Mouse (Mus musculus) forebrain, embryonic 10.5 days (tissue): ENCODE results near the gene Slc27a1. TPM values are rescaled to one million over a fixed set of nuclear protein-coding genes. Genes with fewer than 3 reads are reported as not detected.

Source experiments
- microRNA-seq: library from miRNA; unstranded; fragments of <30 nt; microRNA quantifications from one replicate; pipeline ENCODE4, GENCODE M21; 2017
- polyA plus RNA-seq: library from polyadenylated mRNA; unstranded; fragments of >200 nt; fragmentation: Nextera tagmentation; extraction: Ambion mirVana; gene quantifications from 2 replicates; pipeline ENCODE4 v1.2.1, GENCODE M21; 2016

Slc27a1 gene
- polyA plus RNA-seq, 1 experiment from 2014 or later, result 21.9 TPM

Small RNA genes lying within 50 kb of the gene (microRNA-seq; reads per million reads assigned to microRNA genes)
- gene Mir6769b, result not detected

Other genes with a start within 250 kb of the Slc27a1 start
- 81.4 and 82.7 TPM in 2 replicates for gene Use1, start 202.0 kb upstream of the Slc27a1 start, polyA plus RNA-seq
- gene Ocel1, start 197.6 kb upstream of the Slc27a1 start, polyA plus RNA-seq, result 3.5 and 4.0 TPM in 2 replicates
- 47.8 and 49.0 TPM in 2 replicates for gene Nr2f6, start 186.9 kb upstream of the Slc27a1 start, polyA plus RNA-seq
- gene Ushbp1, start 173.1 kb upstream of the Slc27a1 start, polyA plus RNA-seq, result 5.8 and 5.9 TPM in 2 replicates
- 106 and 108 TPM in 2 replicates for gene Babam1, start 172.0 kb upstream of the Slc27a1 start, polyA plus RNA-seq
- 47.3 and 51.2 TPM in 2 replicates for gene Ankle1, start 162.9 kb upstream of the Slc27a1 start, polyA plus RNA-seq
- 67.6 and 68.2 TPM in 2 replicates for gene Abhd8, start 105.2 kb upstream of the Slc27a1 start, polyA plus RNA-seq
- gene Mrpl34, start 103.9 kb upstream of the Slc27a1 start, polyA plus RNA-seq, result 218 and 226 TPM in 2 replicates
- 116 and 122 TPM in 2 replicates for gene Dda1, start 99.7 kb upstream of the Slc27a1 start, polyA plus RNA-seq
- gene Ano8, start 82.9 kb upstream of the Slc27a1 start, polyA plus RNA-seq, result 1.8 TPM in 2 replicates
- 21.3 and 22.3 TPM in 2 replicates for gene Gtpbp3, start 80.8 kb upstream of the Slc27a1 start, polyA plus RNA-seq
- 43.3 and 47.5 TPM in 2 replicates for gene Plvap, start 57.1 kb upstream of the Slc27a1 start, polyA plus RNA-seq
- 0.47 TPM in 1 of 2 replicates, not detected in the other for gene Ccdc194, start 43.2 kb upstream of the Slc27a1 start, polyA plus RNA-seq
- 6.7 and 7.4 TPM in 2 replicates for gene Bst2, start 31.4 kb upstream of the Slc27a1 start, polyA plus RNA-seq
- 65.9 and 66.0 TPM in 2 replicates for gene Mvb12a, start 26.0 kb upstream of the Slc27a1 start, polyA plus RNA-seq
- 0.17 and 0.28 TPM in 2 replicates for gene Tmem221, start 10.0 kb upstream of the Slc27a1 start, polyA plus RNA-seq
- 0.09 TPM in 1 of 2 replicates, not detected in the other for gene Nxnl1, start 2.3 kb upstream of the Slc27a1 start, polyA plus RNA-seq
- 262 and 266 TPM in 2 replicates for gene Pgls, start 23.3 kb downstream of the Slc27a1 start, polyA plus RNA-seq
- gene Fam129c, start 28.8 kb downstream of the Slc27a1 start, polyA plus RNA-seq, result 4.1 and 5.1 TPM in 2 replicates
- gene Colgalt1, start 42.1 kb downstream of the Slc27a1 start, polyA plus RNA-seq, result 44.2 and 47.4 TPM in 2 replicates
- 2.9 and 3.3 TPM in 2 replicates for gene Unc13a, start 102.9 kb downstream of the Slc27a1 start, polyA plus RNA-seq
- gene Jak3, start 107.4 kb downstream of the Slc27a1 start, polyA plus RNA-seq, result 2.5 and 3.0 TPM in 2 replicates
- gene Insl3, start 120.3 kb downstream of the Slc27a1 start, polyA plus RNA-seq, result 0.26 TPM in 1 of 2 replicates, not detected in the other
- gene B3gnt3, start 132.9 kb downstream of the Slc27a1 start, polyA plus RNA-seq, result 0.41 and 0.69 TPM in 2 replicates
- 12.6 and 13.2 TPM in 2 replicates for gene Fcho1, start 156.8 kb downstream of the Slc27a1 start, polyA plus RNA-seq